Mouse (Mus musculus) hindbrain, postnatal 0 days (tissue): ENCODE measurements around the gene Pmel. TPM values are rescaled to one million over a fixed set of nuclear protein-coding genes. Genes with fewer than 3 reads are reported as not detected.

Source experiments
- ATAC-seq: fragments of 200-750 bp; cut with Nextera tagmentation; 2 replicates; pipeline ENCODE4 v1.8.0; 2017; ENCODE audit warnings: mild to moderate bottlenecking, moderate TSS enrichment, moderate library complexity
- DNase-seq: peaks from one replicate; pipeline ENCODE4 v3.0.0-alpha.2; 2015; ENCODE audit warnings: low spot score
- H3K27ac ChIP-seq: fragments of 300-500 bp; sonication (generic); 2 replicates; pipeline ENCODE4 v1.5.1; 2014; ENCODE audit warnings: mild to moderate bottlenecking
- H3K27me3 ChIP-seq: fragments of 300-500 bp; sonication (generic); 2 replicates; pipeline ENCODE4 v1.6.1; 2014; ENCODE audit warnings: low read length, mixed read lengths; ENCODE audit not compliant: insufficient read depth
- H3K36me3 ChIP-seq: fragments of 300-500 bp; sonication (generic); 2 replicates; pipeline ENCODE4 v1.6.1; 2014; ENCODE audit warnings: low read length, mixed read lengths; ENCODE audit not compliant: insufficient read depth
- H3K4me1 ChIP-seq: fragments of 300-500 bp; sonication (generic); 2 replicates; pipeline ENCODE4 v1.6.1; 2014; ENCODE audit warnings: antibody characterized with exemption, low read length, mixed read lengths; ENCODE audit not compliant: insufficient read depth
- H3K4me2 ChIP-seq: fragments of 300-500 bp; sonication (generic); 2 replicates; pipeline ENCODE4 v1.6.1; 2014; ENCODE audit warnings: low read depth, mild to moderate bottlenecking, low read length, moderate library complexity, mixed read lengths
- H3K4me3 ChIP-seq: fragments of 300-500 bp; sonication (generic); 2 replicates; pipeline ENCODE4 v1.5.1; 2014; ENCODE audit warnings: low read length
- H3K9ac ChIP-seq: fragments of 300-500 bp; sonication (generic); replicated peaks from 2 replicates; pipeline ENCODE4 v1.6.1; 2014; ENCODE audit warnings: mild to moderate bottlenecking, low read length, moderate library complexity, mixed read lengths
- H3K9me3 ChIP-seq: fragments of 300-500 bp; sonication (generic); 2 replicates; pipeline ENCODE4 v1.6.1; 2016; ENCODE audit warnings: low read length, mixed read lengths
- CTCF ChIP-seq: IDR thresholded peaks from 2 replicates; pipeline ENCODE4 v1.5.1; 2016; ENCODE audit warnings: antibody characterized with exemption, control low read depth, low read depth
- WGBS: fragments of 180-500 bp; shearing (Covaris S2); extraction: QIAGEN DNeasy Blood & Tissue Kit; methylation state at CpG from one replicate; pipeline ENCODE4 v1.1.7; 2014; 5-methylcytosine and 5-hydroxymethylcytosine counted together
- polyA plus RNA-seq: library from polyadenylated mRNA; unstranded; fragments of >200 nt; fragmentation: Nextera tagmentation; extraction: Ambion mirVana; gene quantifications from 2 replicates; pipeline ENCODE4 v1.2.1, GENCODE M21; 2015
- total RNA-seq: library from RNA; depleted of rRNA; stranded (reverse); fragments of >200 nt; gene quantifications from 2 replicates; pipeline ENCODE4 v1.2.3, GENCODE M21; 2014; rRNA removed

Pmel gene
- total RNA-seq: 0.63 and 1.0 TPM in 2 replicates
- polyA plus RNA-seq: 1.0 and 1.4 TPM in 2 replicates

- no peaks in the 10 kb centered on the region for H3K27me3 ChIP-seq
- no peaks in the 10 kb centered on the region; the same call in 1 of the 2 replicates for H3K36me3 ChIP-seq
- H3K4me3 ChIP-seq: peak within 1 kb of the TSS; percentile 80
- no peaks in the 10 kb centered on the region for H3K4me1 ChIP-seq
- H3K9me3 ChIP-seq: no peaks in the 10 kb centered on the region
- peak within 1 kb of the TSS; percentile 83 for H3K27ac ChIP-seq
- WGBS: 26% methylated on average over 4 of the region's 4 CpGs
- peak within 1 kb of the TSS; percentile 96 for H3K4me2 ChIP-seq
- TF ChIP-seq CTCF: no peak
- ATAC-seq (no peak), DNase-seq (no peak)
- peak within 1 kb of the TSS; percentile 61 for H3K9ac ChIP-seq
Observed at GRCm38 (mm10) chr10:128703895-128704294, at the start of gene Pmel. TSS of gene Pmel (plus strand) at chr10:128704195.

DNA sequence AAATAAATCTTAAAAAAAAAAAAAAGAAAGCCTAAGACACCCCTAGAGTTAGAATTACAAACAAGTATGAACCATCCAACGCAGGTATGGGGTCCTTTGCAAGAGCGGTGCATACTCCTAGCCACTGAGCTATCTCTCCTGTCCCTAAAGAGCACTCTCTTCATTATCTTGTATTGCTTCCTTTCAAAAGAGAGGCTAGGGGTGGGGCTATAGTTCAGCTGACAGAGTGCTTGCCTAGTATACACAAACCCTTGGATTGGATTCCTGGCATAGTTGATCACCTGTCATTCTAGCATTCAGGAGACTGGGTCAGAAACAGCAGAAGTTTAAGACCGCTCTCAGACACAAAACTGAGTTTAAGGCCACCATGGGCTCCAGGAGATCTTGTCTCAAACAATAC lies 48.7 kb upstream of the Pmel start:
- no peak overlapping the region for H3K4me3 ChIP-seq
- H3K4me2 ChIP-seq: no peak overlapping the region
- H3K36me3 ChIP-seq: no peaks in the 10 kb centered on the region
- TF ChIP-seq CTCF: no peak
- H3K27ac ChIP-seq: no peak overlapping the region
- no peak overlapping the region for H3K9ac ChIP-seq
- no peak for DNase-seq
- no peak for ATAC-seq
- H3K9me3 ChIP-seq: no peaks in the 10 kb centered on the region
- 92% methylated on average over 3 of the region's 3 CpGs for WGBS
- no peaks in the 10 kb centered on the region for H3K27me3 ChIP-seq
- H3K4me1 ChIP-seq: no peaks in the 10 kb centered on the region

GRCm38 (mm10) chr10:128656731-128657130 lies 47.3 kb upstream of the Pmel start:
- no peaks in the 10 kb centered on the region for H3K9me3 ChIP-seq
- H3K4me2 ChIP-seq: no peak overlapping the region
- H3K27ac ChIP-seq: no peak overlapping the region
- no peaks in the 10 kb centered on the region for H3K4me1 ChIP-seq
- WGBS: 98% methylated on average over 1 of the region's 1 CpGs
- no peak for TF ChIP-seq CTCF
- no peak overlapping the region for H3K9ac ChIP-seq
- DNase-seq (no peak), ATAC-seq (no peak)
- H3K36me3 ChIP-seq: no peaks in the 10 kb centered on the region
- no peaks in the 10 kb centered on the region for H3K27me3 ChIP-seq
- no peak overlapping the region for H3K4me3 ChIP-seq

GRCm38 (mm10) chr10:128657844-128658243 lies 46.2 kb upstream of the Pmel start:
- Histone ChIP-seq H3K4me3 (no peak overlapping the region), H3K27me3 (no peaks in the 10 kb centered on the region), H3K9me3 (no peaks in the 10 kb centered on the region), H3K36me3 (no peaks in the 10 kb centered on the region), H3K27ac (no peak overlapping the region), H3K4me2 (no peak overlapping the region), H3K9ac (no peak overlapping the region), H3K4me1 (no peaks in the 10 kb centered on the region)
- 64% methylated on average over 9 of the region's 9 CpGs for WGBS
- DNase-seq: no peak
- TF ChIP-seq CTCF: no peak
- ATAC-seq: no peak

DNA sequence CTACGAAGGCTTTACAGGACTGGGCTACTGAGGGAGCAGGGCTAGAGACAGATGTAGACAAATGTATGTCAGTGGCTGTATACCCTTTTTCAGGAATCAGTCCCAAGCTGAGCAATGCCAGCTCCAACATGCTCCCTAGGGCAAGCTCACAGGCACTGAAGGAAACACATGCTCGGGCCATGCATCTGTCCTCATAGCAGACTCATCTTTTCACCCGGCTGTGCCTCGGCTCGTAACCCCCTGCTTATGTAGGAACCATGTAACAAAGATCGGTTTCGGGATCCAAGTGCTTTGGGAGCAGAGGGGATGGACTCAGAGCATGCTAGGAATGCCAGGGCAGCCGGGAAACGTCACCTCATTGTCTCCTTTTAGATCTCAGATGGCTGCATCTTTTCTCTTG lies 44.5 kb upstream of the Pmel start:
- Histone ChIP-seq H3K4me1 (no peaks in the 10 kb centered on the region), H3K9me3 (no peaks in the 10 kb centered on the region), H3K36me3 (no peaks in the 10 kb centered on the region), H3K4me3 (no peak overlapping the region), H3K27ac (no peak overlapping the region), H3K4me2 (no peak overlapping the region), H3K9ac (no peak overlapping the region), H3K27me3 (no peaks in the 10 kb centered on the region)
- DNase-seq (no peak), ATAC-seq (no peak)
- TF ChIP-seq CTCF: no peak
- WGBS: 42% methylated on average over 9 of the region's 9 CpGs

- no peak for ATAC-seq
- H3K27me3 ChIP-seq: no peaks in the 10 kb centered on the region
Observed at GRCm38 (mm10) chr10:128662465-128662864, 41.5 kb upstream of the Pmel start.

GRCm38 (mm10) chr10:128663441-128664220 lies 40.4 kb upstream of the Pmel start:
- H3K9me3 ChIP-seq: no peaks in the 10 kb centered on the region
- DNase-seq (no peak), ATAC-seq (no peak)
- H3K4me1 ChIP-seq: no peaks in the 10 kb centered on the region
- no peak overlapping the region for H3K4me2 ChIP-seq
- H3K27ac ChIP-seq: no peak overlapping the region
- WGBS: 63% methylated on average over 5 of the region's 5 CpGs
- no peaks in the 10 kb centered on the region for H3K27me3 ChIP-seq
- H3K9ac ChIP-seq: no peak overlapping the region
- TF ChIP-seq CTCF: no peak
- H3K4me3 ChIP-seq: no peak overlapping the region
- no peaks in the 10 kb centered on the region for H3K36me3 ChIP-seq

More at GRCm38 (mm10) chr10:128662465-128662864, 41.5 kb upstream of the Pmel start:
- Histone ChIP-seq H3K36me3 (no peaks in the 10 kb centered on the region), H3K27ac (no peak overlapping the region), H3K9ac (no peak overlapping the region), H3K4me1 (no peaks in the 10 kb centered on the region), H3K4me3 (no peak overlapping the region), H3K4me2 (no peak overlapping the region), H3K9me3 (no peaks in the 10 kb centered on the region)
- no peak for TF ChIP-seq CTCF
- DNase-seq: no peak
